Mouse (Mus musculus) cortical plate, adult 2 months (tissue): ENCODE measurements around the gene Slc16a9. TPM values are rescaled to one million over a fixed set of nuclear protein-coding genes. Genes with fewer than 3 reads are reported as not detected.

Experiments used
- H3K27ac ChIP-seq: fragments of 200-500 bp; 2 replicates; pipeline ENCODE4 v1.5.1; 2012; ENCODE audit warnings: low read length, control low read depth, inconsistent platforms; ENCODE audit not compliant: insufficient read depth
- H3K4me1 ChIP-seq: fragments of 200-500 bp; 2 replicates; pipeline ENCODE4 v1.6.1; 2011; ENCODE audit warnings: low read length; ENCODE audit not compliant: control insufficient read depth, insufficient read depth
- H3K4me3 ChIP-seq: fragments of 200-500 bp; 2 replicates; pipeline ENCODE4 v1.5.1; 2011; ENCODE audit warnings: mild to moderate bottlenecking, low read length, control low read depth; ENCODE audit not compliant: insufficient read depth
- CTCF ChIP-seq: fragments of 200-500 bp; IDR thresholded peaks from 2 replicates; pipeline ENCODE4 v1.5.1; 2011; ENCODE audit warnings: mild to moderate bottlenecking, control low read depth, low read length; ENCODE audit not compliant: insufficient read depth; ENCODE audit errors: extremely low read depth
- POLR2A ChIP-seq: fragments of 200-500 bp; IDR thresholded peaks from 2 replicates; pipeline ENCODE4 v1.6.1; 2011; ENCODE audit warnings: mild to moderate bottlenecking, low read length, control low read depth; ENCODE audit not compliant: insufficient read depth; ENCODE audit errors: extremely low read depth
- polyA plus RNA-seq: library from polyadenylated mRNA; depleted of rRNA; stranded (reverse); fragments of >200 nt; gene quantifications from 2 replicates; pipeline ENCODE4 v1.2.3, GENCODE M21; 2012

The Slc16a9 gene
- polyA plus RNA-seq, 1 experiment: 2.9 TPM

GRCm38 (mm10) chr10:70294094-70294493, 49.2 kb downstream of the Slc16a9 start:
- no peak overlapping the region for H3K27ac ChIP-seq
- no peak overlapping the region for H3K4me3 ChIP-seq
- no peaks in the 10 kb centered on the region for H3K4me1 ChIP-seq
- TF ChIP-seq CTCF (no peak), POLR2A (no peak)

GRCm38 (mm10) chr10:70296531-70297366, 51.8 kb downstream of the Slc16a9 start:
- H3K4me3 ChIP-seq: no peak overlapping the region
- no peak overlapping the region for H3K27ac ChIP-seq
- TF ChIP-seq POLR2A: no peak
- TF ChIP-seq CTCF: peak; percentile 87
- no peaks in the 10 kb centered on the region for H3K4me1 ChIP-seq

GRCm38 (mm10) chr10:70299118-70299517, 54.2 kb downstream of the Slc16a9 start:
- no peak overlapping the region for H3K27ac ChIP-seq
- no peaks in the 10 kb centered on the region for H3K4me1 ChIP-seq
- H3K4me3 ChIP-seq: no peak overlapping the region
- TF ChIP-seq POLR2A: no peak
- TF ChIP-seq CTCF: no peak

GRCm38 (mm10) chr10:70299653-70300052, 54.8 kb downstream of the Slc16a9 start:
- no peak for TF ChIP-seq CTCF
- no peak for TF ChIP-seq POLR2A
- H3K27ac ChIP-seq: no peak overlapping the region
- H3K4me3 ChIP-seq: no peak overlapping the region
- H3K4me1 ChIP-seq: no peaks in the 10 kb centered on the region

- peaks cover 3% of the 10 kb centered on the region; the same call in 1 of the 2 replicates for H3K4me1 ChIP-seq
- no peak overlapping the region for H3K27ac ChIP-seq
- H3K4me3 ChIP-seq: no peak overlapping the region
- TF ChIP-seq CTCF: no peak
- no peak for TF ChIP-seq POLR2A
Measured at GRCm38 (mm10) chr10:70301190-70301589, 56.3 kb downstream of the Slc16a9 start.

- Histone ChIP-seq H3K27ac (no peak overlapping the region), H3K4me1 (peaks cover 3% of the 10 kb centered on the region; the same call in 1 of the 2 replicates), H3K4me3 (no peak overlapping the region)
- TF ChIP-seq CTCF: no peak
- TF ChIP-seq POLR2A: no peak
Measured at GRCm38 (mm10) chr10:70303203-70303602, 58.3 kb downstream of the Slc16a9 start.

GRCm38 (mm10) chr10:70305683-70306082, 60.8 kb downstream of the Slc16a9 start:
- Histone ChIP-seq H3K4me3 (no peak overlapping the region), H3K27ac (no peak overlapping the region), H3K4me1 (peaks cover 3% of the 10 kb centered on the region; the same call in 1 of the 2 replicates)
- TF ChIP-seq POLR2A (no peak), CTCF (no peak)

- TF ChIP-seq CTCF: no peak
- no peak for TF ChIP-seq POLR2A
- Histone ChIP-seq H3K4me1 (peaks cover 3% of the 10 kb centered on the region; the same call in 1 of the 2 replicates), H3K27ac (no peak overlapping the region), H3K4me3 (no peak overlapping the region)
Measured at GRCm38 (mm10) chr10:70309416-70309815, 64.5 kb downstream of the Slc16a9 start.

- peaks cover 3% of the 10 kb centered on the region; the same call in 1 of the 2 replicates for H3K4me1 ChIP-seq
- no peak overlapping the region for H3K27ac ChIP-seq
- TF ChIP-seq POLR2A: no peak
- TF ChIP-seq CTCF: no peak
- H3K4me3 ChIP-seq: no peak overlapping the region
Measured at GRCm38 (mm10) chr10:70310646-70311045, 65.7 kb downstream of the Slc16a9 start.

- H3K27ac ChIP-seq: no peak overlapping the region
- no peak overlapping the region for H3K4me3 ChIP-seq
- no peaks in the 10 kb centered on the region for H3K4me1 ChIP-seq
- TF ChIP-seq POLR2A: no peak
- TF ChIP-seq CTCF: no peak
Measured at GRCm38 (mm10) chr10:70315895-70316294, 71.0 kb downstream of the Slc16a9 start.
